Mouse (Mus musculus): ENCODE data around the gene Hacd3. TPM values are rescaled to one million over a fixed set of nuclear protein-coding genes. Genes with fewer than 3 reads are reported as not detected.
"Not testable (repeated sequence)": the region's sequence is repeated elsewhere in the genome, so short reads cannot be mapped to it uniquely, and the experiment has no call there.

Hacd3 gene
- 10 to 100 TPM in 1 of 2 experiments, 1 to 10 TPM in 1; 8.2 to 11.9 TPM for total RNA-seq (2021)
- long read RNA-seq, experiment 1, partial matches to known transcripts = 0 of 4 reads
- long read RNA-seq, experiment 1, other reads (novel, unspliced or antisense) = 3 of 4 reads
- long read RNA-seq, experiment 2, transcript Hacd3-201 (11 exons, 2,709 nt) = major isoform, 9 of 11 reads
- long read RNA-seq, experiment 2, partial matches to known transcripts = 0 of 11 reads
- long read RNA-seq, experiment 2, other reads (novel, unspliced or antisense) = 2 of 11 reads

DNA sequence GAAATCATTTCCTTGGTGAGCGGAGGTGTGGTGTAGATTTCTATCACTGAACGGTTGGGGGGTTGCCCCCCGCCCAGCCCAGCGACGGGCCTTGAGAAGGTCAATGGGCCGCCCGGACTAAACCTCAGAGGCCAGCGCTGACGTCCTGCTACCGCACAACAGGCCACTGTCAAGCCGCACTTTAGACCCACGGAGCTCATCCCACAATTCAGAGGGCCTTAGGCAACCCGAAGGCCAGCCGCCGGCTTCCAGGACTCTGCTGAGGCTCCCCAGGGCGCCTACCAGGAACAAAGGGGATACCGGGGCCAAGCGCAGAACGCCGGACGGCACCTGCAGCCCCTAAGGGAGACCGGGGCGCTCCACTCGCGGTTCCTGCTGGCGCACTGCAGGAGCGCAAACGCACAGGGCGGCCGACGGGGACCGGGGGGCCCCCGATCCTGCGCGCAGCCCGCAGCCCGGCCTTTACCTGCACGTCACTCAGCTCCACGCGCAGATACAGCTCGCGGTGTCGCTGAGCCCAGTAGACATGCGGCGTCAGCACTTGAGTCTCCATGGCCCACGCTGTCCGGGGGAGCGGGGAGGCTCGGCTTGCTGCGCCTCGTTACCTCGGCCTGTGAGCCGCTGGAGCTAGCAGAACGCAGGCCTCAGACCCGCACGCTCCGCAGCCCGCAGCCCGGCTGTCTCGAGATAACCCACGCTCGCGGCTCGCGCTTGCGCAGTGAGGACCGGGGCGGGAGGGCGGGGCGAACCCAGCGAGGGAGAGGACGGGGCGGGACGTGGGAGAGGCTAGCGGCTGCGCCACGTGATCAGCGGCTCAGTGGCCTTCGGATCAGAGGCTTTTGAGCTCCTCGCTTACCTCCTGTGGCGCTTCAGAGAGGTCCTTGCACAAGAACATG lies at the start of gene Hacd3:
Gene Hacd3, minus strand, starts transcription at position 703 of the 896 bp plus-strand sequence.
- peak; percentile 90 for DNase-seq

DNA sequence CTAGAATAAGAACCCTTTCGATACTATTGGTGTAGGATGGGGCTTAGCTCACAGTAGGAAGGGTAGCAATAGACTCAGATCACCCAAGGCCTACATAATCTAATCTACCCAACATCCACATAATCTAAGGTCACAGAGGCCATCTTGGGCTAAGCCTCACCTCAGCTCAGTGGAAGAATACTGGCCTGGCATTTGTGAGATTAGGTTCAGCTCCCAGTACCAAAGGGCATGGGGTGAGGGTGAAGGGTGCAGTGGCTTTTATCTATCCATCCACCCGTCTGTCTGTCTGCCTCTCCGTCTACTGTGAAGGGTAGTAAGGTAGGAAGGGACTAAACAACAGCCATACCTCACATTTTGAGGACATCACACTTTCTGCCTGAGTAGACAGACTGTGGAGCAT lies 49.1 kb upstream of the Hacd3 start:
- no peak for DNase-seq

DNA sequence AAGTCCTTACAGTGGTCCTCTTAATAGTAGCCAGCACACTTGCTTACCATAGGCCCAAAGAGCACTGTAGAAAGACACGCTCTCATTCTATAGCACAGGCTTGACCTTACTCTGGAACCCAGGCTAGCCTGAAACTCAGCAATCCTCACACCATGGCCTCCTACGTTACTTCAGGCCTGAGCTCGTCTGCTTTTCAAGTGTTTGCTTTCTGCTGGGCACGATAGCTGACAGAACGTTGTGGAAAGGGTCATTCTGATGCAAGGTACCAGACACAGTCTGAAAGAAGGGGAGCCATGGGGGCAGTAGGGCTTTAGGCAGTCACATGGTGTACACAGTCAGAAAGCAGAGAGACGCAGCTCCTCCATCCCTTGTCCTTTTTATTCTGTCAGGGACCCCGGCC lies 42.8 kb upstream of the Hacd3 start:
- no peak for DNase-seq

DNA sequence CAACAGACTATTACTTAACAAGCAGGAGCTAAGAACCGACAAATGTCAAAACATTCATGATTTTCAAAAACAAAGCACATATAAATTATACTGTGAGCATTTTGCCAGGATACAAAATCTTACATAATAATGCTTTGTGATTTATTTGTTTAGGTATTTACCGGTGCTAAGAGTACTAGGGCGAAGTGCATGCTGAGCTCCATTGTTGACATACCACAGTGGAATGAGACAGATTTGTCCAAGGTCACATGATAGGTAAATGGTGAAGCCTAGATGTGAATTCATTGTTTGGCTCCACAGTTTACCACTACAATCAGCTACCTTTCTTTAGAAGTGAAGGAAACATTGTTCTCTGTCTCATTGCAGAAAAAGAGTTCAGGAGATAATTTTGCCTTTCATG lies 29.5 kb upstream of the Hacd3 start:
- DNase-seq = no peak

DNA sequence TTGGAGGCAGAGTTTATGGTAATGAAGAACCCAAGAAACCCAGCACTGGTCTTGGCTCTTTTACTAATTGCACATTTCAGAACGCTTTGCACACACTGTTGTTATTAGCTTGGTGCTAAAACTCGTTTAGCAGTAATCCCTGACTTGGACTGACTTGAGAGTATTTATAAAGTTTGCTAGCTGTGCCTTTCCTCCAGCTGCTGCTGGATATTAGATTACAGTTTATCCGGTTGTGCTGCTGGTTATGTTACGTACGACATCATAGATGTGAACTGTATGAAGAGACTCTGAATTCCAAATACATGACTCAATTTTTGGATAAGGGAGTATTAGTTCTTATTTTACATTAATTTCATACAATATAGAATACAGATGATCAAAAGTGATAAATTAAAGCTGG lies 27.9 kb upstream of the Hacd3 start:
- no peak for DNase-seq

DNA sequence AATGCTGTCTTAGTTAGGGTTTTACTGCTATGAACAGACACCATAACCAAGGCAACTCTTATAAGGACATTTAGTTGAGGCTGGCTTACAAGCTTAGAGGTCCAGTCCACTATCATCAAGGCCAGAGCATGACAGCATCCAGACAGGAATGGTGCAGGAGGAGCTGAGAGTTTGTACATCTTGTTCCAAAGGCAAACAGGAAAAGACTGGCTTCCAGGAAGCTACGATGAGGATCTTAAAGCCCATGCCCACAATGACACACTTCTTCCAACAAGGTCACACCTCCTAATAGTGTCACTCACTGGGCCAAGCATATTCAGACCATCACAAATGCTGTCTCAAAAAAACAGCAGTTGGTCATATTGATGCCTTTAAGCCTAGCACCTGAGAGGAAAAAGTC lies 25.5 kb upstream of the Hacd3 start:
- no peak for DNase-seq

DNA sequence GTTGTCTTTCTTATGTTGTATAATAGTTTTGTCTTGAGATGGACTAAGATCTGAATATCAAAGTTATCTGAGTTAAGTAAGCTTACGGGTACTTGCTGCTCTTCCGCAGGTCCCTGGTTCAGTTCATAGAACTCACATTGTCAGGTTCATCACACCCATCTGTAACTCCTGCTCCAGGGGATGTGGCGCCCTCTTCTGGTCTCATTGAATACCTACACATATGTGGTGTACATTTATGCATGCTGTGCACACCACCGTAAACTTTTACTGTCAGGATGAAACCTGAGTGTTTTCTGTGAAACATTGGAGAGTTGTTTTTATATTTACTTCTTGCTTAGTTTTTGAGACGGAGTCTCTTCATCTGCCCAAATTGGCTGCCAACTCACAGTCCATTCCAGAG lies 19.9 kb upstream of the Hacd3 start:
- no peak for DNase-seq

DNA sequence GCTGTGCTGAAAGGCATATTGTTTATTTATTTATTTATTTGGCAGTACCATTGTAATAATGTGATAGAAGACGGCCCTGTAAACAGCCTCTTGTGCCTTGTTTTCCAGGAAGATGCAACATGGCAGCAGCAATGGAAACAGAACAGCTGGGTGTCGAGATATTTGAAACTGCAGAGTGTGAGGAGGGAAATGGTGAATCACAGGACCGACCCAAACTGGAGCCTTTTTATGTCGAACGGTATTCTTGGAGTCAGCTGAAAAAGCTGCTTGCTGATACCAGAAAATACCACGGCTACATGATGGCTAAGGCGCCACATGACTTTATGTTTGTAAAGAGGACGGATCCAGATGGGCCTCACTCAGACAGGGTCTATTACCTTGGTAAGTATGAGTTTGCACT lies 15.4 kb upstream of the Hacd3 start:
- no peak for DNase-seq

DNA sequence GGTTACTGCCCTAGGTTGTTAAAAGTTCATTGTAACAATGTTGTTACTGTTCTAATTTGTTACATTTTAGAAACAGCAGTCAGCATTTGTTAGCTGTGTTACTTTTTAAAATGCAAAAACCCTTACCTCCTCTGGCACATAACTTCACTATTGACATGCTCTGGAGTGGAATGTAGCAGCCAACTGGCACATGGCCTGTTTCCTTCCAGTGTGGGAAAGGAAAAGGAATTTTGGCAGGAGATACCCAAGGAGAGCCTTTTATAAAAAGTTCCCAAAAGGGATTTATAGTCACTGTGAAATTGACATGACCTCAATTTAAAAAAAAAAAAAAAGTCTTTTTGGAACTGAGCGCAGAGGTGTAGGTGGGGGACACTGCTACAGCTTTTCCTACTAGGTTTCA lies 15.0 kb upstream of the Hacd3 start:
- peak; percentile 67 for DNase-seq

DNA sequence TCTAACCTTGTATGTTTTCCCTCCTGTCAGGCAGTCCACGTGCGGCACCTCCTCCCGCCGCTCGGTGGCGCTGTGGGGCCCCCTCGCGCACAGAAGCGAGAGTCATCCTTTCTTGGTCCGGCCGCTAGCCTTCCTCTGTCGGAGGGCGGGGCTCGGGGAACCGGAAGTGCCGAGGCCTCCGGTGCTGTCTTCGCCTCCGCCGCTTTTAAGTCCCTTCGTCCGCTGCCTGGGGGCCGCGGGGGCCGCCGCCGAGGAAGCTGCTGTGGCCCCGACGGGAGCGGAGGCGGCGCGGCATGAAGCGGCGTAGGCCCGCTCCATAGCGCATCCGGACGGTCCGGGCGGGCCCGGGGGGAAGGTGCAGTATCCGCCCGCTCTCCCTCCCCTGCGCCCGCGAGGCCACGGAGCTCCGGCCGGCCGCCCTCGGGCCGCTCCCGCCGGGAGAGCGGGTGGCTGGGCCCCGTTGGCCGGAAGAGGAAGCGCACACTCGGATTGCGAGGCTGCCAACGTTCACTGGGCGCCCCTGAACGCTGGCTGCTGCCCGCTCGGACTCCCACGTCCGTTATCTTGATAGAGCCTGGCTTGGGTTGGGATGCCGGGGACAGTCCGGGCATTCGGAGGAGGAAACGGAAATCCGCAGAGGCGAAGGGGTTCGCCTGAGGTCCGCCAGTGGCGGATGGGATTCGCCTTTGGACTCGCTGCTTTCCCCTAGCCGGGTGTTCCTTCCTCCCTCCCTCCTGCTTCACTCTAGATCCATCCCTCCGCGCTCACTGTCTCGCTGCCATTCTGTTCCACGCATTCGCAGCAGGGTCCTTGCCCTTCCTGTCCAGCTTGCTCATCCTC lies 11.0 kb upstream of the Hacd3 start, which contains the start of gene Dpp8:
Gene Dpp8, plus strand, starts transcription at position 146 of the 840 bp plus-strand sequence.
- DNase-seq = peak; percentile 93

DNA sequence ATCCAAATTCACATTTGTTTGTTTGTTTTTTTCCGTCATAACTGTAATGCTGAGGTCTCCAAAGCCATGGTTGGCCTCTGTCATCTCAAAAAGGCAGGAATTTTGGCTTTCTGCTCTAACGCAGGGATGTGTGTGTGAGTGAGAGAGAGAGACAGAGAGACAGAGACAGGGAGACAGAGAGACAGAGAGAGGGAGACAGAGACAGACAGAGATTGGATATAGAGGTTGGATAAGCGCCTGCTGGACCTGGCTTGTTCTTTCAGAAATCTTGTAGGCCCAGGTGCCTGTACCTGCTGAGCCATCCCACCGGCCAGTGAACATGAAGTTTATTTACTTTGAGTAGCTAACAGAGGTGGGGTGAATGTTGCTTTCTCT lies 10.4 kb upstream of the Hacd3 start:
- no peak for DNase-seq

DNA sequence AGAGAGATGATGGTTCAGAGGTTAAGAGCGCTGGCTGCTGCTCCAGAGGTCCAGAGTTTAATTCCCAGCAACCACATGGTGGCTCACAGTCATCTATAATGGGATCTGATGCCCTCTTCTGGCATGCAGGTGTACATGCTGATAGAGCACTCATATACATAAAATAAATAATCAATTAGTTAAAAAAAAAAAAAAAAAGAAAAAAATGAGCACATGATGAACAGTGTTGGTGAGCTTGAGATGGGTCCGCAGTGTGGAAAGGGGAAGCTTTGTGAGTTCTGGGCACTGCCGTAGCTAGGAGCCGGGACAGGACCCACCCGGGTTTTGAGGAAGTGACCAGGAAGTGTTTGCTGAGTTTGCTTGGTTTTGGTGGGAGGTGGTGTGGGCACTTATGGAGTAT lies 9.9 kb upstream of the Hacd3 start:
- not testable (repeated sequence) for DNase-seq

DNA sequence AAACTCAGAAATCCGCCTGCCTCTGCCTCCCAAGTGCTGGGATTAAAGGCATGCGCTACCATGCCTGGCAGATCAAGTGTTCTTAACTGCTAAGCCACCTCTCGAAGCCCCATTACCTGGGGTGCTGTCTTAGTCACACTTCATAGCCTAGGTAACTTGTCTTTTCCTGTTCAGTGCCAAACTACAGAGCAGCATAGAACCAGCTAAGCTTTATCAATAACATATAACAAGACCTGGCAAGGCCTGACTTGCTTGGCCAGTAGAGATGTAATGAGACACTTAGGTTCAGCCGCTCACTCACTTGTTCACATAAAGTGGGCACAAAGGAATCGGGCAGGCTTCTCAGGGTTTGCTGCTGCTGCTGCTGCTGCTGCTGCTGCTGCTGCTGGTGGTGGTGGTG lies 6.8 kb upstream of the Hacd3 start:
- DNase-seq = no peak

DNA sequence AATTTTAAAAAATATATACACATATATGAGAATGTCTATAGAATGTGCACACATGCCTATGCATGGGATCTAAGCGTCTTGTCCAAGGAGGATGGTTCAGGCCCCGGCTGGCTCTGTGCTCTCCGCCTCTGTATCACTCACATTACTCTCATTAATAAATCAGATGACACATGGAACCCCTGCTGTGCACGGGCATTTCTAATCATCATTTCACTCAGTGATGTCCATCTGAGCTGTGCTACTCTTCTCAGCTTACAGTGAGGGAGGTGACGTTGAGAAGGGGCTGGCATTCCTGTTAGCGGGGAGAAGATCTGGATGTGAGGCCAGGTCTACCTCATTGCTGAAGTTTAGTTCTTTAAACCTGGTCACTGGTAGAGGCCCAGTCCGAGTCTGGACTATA lies 5.7 kb upstream of the Hacd3 start:
- DNase-seq = no peak

DNA sequence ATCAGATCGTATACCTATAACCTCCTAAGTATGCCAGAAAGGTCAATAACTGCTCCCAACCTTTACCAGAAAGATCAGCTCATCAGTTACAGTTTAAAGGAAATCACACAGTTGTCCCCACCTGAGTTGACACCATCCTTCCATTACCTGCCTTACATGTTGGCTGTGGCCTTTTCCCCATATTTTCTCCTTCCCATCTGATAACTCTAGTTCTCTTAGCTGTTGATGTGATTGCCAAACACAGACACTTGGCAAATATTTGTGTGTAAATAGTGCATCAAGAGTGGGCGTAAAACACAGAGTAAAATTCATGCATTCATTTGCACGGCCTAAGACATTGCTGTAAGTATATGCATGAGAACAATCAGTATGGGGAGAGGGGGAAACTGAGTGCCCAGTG lies 2.0 kb upstream of the Hacd3 start:
- no peak for DNase-seq

DNA sequence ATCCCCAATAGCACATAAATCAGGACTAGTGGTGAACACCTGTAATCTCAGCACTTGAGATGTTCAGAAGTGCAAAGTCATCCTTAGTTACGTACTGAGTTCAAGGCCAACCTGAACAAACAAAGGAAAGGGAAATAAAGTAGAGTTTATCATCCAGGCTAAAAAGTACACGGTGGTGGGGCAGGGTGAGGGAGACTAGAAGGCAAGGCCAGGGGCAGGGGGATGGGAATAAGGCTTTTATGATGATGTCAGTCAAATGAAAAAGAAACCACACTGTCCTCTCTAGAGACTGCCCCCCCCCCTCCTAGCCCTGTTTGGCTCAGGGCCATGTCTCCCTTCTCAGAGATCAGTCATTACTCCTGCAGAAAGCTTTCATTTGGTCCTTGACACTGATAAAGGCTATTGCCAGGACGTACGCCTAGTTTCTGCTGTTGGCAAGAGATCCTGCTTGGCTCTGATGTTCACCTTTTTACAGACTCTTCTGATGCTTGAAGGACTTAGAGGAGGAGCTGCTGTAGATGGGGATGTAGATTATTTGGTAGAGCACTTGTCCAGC lies 1.2 kb upstream of the Hacd3 start:
- no peak for DNase-seq

DNA sequence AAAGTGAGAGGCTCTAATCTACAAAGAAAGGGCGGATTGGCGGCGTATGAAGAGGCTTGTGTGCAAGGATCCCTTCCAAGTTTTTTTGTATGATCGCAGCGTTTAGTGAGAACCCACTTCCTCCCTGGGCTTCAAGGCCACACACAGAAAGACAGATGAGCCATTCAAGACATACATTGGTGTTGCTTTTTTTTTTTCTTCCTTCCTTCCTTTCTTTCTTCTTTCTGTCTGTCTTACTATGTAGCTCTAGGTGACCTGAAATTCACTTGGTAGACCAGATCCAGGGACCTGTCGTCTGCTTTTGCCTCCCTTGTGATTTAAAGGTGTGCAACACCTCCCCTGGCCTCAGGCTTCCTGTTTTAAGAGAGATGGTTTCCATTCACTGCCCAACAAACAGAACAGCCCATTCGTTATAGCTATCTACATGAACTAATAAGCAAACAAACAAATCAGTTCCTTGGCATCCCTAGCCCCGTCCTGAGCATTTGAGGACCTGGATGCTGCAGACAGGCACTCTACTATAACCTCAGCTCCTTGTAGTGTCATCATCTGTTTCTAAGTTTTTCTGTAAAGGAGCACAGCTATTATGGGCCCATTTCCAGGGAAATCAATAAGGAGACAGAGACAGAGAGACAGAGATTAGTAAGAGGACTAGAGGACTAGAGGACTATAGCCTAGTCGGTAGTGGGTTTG lies 540 bp upstream of the Hacd3 start:
- no peak for DNase-seq

DNA sequence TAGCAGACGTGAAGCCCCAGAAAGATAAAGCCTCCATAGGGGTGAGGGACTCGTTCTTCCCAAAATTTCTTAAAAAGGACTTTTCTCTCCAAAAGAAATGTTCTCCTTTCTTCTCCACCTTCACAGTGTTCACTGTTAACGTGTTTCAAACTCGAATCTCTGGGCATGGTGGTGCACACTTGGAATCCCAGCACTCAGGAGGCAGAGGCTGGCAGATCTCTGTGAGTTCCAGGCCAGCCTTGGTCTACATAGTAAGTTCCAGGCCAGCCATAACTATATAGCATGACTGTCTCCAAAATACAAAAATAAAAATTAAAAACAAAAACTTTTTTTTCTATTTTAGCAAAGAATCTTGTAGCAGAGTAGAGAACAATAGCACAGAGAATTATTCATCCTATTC lies 1.4 kb downstream of the Hacd3 start:
- no peak for DNase-seq

DNA sequence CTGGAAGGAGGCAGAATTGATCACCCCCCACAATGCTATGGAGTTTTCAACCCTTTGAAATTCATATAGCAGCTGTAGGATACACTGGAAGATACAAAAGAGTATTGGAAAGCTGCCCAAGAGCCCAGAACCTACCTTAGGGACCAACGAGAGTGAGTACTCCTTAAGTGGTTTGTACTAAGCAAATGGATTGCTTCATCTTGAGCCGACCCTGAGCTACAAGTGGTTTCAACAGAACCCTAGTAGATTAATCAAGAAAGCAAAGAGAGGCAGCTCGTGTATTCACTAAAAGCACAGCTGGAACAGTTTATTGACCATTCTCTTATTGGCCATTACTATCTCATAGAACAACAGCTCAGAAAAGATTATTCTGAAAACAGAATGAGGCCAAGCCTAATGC lies 2.3 kb downstream of the Hacd3 start:
- DNase-seq = no peak

DNA sequence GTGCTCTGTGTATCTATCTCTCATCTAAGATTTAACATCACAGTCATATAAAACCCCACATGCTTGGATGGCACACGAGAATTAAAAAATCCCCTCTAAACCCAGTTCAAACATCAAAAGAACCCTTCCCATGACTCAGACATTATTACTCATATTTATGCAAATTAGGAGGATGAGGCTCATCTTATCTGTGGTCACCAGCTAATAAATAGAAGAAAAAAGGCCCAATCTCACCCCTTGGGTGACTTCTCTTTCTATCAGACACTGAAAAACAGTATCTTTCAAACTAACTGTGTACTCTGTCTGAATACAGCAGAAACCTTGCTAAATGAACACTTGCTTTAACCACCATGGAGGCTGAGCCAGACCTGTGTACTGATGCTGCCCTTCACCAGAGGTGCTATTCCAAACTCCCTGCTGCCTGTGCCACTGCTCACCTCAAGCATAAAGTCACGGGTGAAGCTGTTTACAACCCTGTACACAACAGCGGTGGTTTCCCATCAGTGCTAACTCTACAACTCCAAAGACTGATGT lies 2.8 kb downstream of the Hacd3 start:
- no peak for DNase-seq

DNA sequence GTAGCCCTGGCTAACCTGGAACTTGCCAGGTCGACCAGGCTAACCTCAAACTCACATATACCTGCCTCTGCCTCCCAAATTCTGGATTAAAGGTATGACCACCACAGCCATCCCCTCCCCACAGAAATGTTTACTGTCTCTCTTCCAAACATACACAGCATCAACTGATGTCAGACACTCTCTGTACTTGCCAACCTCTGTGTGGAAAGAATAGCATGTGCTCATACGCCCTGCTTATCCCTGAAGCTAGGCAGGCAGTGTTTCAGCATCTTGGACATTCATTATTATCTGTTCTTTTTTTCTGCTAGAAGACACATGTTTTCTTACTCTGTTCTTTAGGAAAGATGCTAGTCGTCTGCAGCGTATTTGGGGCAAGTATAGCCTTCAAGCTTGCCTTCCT lies 3.6 kb downstream of the Hacd3 start:
- DNase-seq = no peak

Measured in gastrocnemius, postnatal 25 days (tissue).